Mouse (Mus musculus): ENCODE results near the gene Tmem192. TPM values are rescaled to one million over a fixed set of nuclear protein-coding genes. Genes with fewer than 3 reads are reported as not detected.

The Tmem192 gene
- total RNA-seq (2022): 10 to 100 TPM; 29.7 to 31.6 (median 30.9) TPM

DNA sequence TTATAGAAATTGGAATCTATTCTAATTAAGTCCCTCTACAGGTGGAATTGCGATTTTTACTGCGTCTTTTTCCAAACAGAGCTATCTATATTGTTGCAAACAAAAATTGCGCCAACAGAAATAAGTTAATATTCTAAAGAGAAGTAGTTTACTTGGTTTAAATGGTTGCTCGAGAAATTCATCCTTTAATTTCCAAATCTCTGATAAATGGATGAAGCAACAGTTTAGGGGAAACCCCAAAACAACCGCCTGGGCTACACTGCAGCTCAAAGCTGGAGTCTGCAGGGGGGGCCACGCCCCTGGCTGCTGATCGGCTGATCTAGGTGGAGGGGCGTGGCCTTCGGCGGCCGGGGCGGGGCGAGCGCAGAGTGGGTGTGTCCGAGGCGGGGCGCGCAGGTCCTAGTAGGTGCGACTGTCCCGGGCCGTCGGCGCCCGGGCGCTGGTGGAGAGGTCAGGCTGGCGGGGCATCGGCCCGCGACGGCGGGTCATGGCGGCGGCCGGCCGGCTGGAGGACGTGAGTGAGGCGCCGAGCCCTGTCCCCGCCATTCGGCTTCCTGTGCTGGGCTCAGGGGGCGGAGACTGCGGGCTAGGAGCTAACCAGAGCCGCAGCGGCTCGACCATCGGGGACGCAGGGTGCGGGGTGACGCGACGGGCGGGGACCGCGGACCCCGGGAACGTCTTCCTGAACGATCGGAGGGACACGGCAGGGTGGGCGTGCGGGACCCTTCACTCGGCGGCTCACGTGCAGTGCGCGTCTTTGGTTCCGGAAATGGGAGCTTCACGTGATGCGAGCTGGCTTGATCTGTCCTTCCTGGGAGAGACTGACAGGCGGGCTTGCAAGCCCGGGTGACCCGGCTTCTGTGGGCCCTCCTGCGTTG lies at the start of gene Tmem192:
Gene Tmem192 (plus strand): TSS at position 366 of the 878 bp plus-strand sequence.
- peak; percentile 91 to 93 for DNase-seq (ENCODE audit: low spot score in 2 of 2)

GRCm38 (mm10) chr8:64898710-64899109 lies 48.3 kb upstream of the Tmem192 start:
- DNase-seq (ENCODE audit: low spot score in 2 of 2): no peak

- DNase-seq (ENCODE audit: low spot score in 2 of 2): no peak
Observed at GRCm38 (mm10) chr8:64900645-64901044, 46.3 kb upstream of the Tmem192 start.

DNA sequence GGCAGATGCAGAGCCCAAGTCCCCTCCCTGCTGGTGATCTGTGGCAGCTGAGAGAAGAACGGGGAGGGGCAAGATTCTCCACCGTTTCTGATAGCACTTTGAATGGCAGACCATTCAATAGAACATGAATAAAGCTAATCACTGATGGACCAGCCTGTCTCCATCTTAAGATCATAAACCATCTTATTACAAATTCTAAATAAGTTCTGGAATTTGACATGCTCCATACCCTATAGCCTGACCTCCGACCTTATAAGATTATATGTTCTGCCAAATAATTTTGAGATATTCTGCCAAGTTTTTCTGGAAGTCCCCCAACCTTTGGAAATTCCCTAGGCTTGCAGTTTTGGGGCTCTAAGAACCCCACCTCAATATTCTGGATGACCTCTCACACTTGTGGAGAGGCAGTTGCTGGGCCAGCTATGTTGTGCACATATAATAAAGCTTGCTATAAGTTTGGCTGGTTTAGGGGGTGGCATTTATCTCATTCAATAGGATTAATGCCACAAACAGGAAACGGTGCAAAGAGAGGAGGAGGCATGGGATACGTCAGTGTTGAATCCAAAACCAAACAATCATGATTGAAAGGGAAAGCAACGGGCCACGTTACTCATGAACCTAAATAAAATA lies 45.3 kb upstream of the Tmem192 start:
- no peak for DNase-seq (ENCODE audit: low spot score in 2 of 2)

DNA sequence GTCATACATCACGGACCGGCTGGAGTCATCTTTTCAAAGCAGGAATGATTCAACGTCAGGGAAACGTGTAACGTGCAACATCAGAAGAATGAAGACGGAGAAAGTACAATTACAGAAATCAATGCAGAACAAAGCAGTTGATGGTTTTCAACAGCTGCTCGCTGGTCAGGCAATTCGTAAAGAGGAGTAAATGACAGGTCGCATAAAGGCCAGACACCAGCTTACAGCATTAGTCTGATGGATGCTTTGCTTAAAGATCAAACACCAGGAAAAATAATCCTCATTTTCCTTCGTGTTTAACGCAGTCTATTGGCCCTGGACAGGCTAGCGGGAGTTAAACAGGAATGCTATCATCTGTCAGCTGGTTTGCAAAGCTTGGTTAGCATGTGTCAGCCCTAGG lies 44.8 kb upstream of the Tmem192 start:
- no peak for DNase-seq (ENCODE audit: low spot score in 2 of 2)

- peak in 1 of 2 experiments; percentile 29 for DNase-seq (ENCODE audit: low spot score in 2 of 2)
Observed at GRCm38 (mm10) chr8:64903778-64904177, 43.2 kb upstream of the Tmem192 start.

- DNase-seq (ENCODE audit: low spot score in 2 of 2): no peak
Observed at GRCm38 (mm10) chr8:64910026-64910425, 37.0 kb upstream of the Tmem192 start.

DNA sequence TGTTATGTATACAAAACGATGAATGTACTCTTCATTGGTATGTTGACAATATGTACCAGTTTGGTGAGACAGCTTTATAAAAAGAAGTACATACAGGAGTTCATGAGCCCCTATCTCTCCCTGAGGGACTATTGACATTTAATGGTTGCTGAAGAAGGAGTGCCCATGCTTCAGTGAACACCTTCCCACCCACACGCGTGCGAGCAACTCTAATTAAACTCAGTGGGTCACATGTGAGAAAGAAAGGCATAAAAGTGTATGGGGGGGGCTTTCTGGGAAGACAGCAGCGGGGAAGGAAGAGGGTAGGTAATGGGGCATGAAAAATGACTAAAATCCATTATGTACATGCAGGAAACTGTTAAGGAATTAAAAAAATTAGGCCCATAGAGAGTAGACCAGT lies 30.2 kb upstream of the Tmem192 start:
- DNase-seq (ENCODE audit: low spot score in 2 of 2): no peak

DNA sequence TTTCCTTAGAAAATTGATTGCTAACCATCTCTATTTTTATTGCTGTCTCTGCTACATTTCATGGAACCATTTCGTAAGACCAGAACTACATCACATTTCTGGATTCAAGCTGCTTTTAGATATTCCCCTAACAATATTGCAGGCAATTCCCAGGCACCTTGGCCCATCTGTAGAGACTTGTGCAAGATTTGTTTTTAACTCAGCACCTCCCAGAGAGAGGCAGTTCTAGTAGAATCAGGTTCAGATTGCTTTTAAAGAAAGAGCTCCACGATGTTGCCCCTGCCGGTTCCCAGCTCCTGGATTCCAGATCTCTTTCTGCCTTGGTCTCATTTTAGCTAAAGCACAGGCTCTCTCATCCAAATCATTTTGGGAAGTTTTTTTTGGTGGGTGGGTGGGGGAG lies 23.7 kb upstream of the Tmem192 start:
- DNase-seq (ENCODE audit: low spot score in 2 of 2): no peak

- no peak for DNase-seq (ENCODE audit: low spot score in 2 of 2)
Observed at GRCm38 (mm10) chr8:64925762-64926161, 21.2 kb upstream of the Tmem192 start.

DNA sequence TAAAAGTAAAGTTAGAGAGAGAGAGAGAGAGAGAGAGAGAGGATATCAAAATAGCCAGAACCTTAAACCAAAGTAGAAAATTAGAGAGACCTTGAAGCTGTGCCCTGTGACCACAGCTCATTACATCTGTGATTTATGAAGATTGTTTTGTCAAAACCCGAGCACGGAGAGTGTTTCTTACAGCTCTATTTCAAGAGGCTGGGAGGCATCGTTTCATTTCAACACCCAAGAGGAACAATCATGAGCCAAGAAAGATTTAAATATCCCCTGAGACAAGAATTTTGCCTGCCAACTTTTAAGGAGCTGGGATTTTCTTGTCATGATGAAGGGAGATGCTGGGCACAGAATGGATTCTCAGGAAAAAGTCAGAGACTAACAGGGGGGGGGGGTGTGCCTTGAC lies 20.6 kb upstream of the Tmem192 start:
- peak in 1 of 2 experiments; percentile 41 for DNase-seq (ENCODE audit: low spot score in 2 of 2)

GRCm38 (mm10) chr8:64928938-64929337 lies 18.0 kb upstream of the Tmem192 start:
- no peak for DNase-seq (ENCODE audit: low spot score in 2 of 2)

DNA sequence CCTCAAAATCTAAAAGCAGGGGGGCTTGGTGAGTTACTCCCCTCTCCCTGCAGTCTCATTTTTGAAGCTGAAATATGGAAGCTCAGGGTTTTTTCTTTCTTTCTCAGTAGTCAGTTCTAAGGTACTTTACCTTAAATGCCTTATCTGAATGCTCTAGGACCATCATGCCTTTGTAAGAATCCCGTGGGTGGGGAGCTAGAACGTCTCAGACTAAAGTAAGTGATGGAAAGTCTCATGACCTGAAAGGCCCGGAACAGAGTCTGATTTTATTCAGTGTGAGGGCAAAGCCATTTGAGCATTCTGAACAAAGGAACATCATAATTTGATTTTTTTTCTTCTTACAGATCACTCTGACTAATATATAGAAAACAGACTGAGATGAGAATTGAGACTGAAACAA lies 12.0 kb upstream of the Tmem192 start:
- DNase-seq (ENCODE audit: low spot score in 2 of 2): no peak

DNA sequence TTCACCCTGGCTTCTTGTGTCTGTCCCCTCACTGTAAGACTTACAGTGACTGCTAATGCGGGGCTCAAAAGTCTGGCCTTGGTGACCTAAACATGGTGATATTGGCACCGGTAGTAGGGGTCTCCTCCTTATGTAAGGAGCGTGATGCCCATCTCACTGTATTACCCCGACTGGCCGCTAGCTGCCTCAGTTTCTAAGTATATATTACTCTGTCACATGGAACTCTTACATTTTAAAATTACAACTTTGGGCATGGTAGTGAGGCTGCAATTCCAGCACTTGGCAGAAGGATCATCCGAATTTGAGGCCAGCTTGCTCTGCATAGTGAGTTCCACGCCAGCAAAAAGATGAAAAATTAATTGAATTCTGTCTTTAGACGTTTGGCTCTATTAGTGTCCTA lies 6.0 kb upstream of the Tmem192 start:
- no peak for DNase-seq (ENCODE audit: low spot score in 2 of 2)

DNA sequence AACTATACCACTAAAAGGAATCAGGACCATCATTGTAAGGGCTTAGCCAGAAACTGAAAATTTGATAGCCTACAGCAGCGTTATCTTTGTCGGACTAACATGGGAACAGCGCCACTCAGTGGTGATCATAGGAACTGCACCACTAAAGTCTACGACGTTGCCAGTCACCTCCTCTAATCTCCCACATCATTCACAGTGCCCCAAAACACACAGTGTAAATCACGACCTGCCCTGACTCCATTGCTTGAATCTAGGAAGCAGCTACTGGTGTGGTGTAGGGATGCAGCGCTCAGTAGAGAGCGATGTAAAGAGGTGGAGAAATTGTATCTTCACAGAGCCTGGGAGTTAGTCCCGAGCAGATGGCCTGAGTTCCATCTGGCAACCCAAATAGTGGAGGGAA lies 5.5 kb upstream of the Tmem192 start:
- peak; percentile 43 to 86 for DNase-seq (ENCODE audit: low spot score in 2 of 2)

- DNase-seq (ENCODE audit: low spot score in 2 of 2): no peak
Observed at GRCm38 (mm10) chr8:64942946-64943345, 4.0 kb upstream of the Tmem192 start.

- DNase-seq (ENCODE audit: low spot score in 2 of 2): no peak
Observed at GRCm38 (mm10) chr8:64944831-64945230, 2.2 kb upstream of the Tmem192 start.

DNA sequence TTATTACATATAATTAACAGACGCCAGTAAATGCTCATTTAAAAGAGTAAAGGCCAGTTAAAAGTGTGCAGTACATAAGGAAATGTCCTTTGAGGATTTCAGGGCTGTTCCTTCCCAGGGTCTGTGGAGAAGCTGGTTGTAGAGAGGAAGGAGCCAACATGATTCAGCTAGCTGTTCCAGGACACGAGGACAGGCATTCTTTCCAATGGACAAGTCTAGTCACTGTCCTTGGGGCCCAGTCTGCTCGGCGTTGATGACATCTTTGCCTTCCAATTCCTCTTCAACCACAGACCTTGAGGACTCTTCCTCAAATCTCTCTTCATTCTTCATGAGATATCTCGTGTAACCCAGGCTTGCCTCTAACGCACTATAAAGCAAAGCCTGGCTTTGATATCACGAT lies 1.4 kb upstream of the Tmem192 start:
- no peak for DNase-seq (ENCODE audit: low spot score in 2 of 2)

DNA sequence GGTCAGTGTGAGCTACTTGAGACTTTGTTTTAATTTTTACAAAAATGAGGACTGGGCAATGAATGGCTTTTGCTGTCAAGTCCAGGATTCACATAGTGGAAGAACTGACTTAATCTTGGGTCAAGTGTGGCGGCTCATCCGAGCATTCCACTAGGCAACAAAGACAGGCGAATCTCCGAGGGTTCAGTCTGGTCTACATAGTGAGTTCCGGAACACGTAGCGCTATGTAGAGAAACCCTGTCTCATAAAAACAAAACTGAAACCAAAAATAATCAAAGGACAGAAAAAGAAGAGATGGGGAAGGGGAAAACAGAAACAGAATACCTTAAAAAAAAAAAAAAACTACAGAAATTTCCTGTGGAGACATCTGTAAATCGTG lies 555 bp upstream of the Tmem192 start:
- no peak for DNase-seq (ENCODE audit: low spot score in 2 of 2)

- no peak for DNase-seq (ENCODE audit: low spot score in 2 of 2)
Observed at GRCm38 (mm10) chr8:64947698-64948034, 681 bp downstream of the Tmem192 start.

- no peak for DNase-seq (ENCODE audit: low spot score in 2 of 2)
Observed at GRCm38 (mm10) chr8:64948371-64948770, 1.4 kb downstream of the Tmem192 start.

DNA sequence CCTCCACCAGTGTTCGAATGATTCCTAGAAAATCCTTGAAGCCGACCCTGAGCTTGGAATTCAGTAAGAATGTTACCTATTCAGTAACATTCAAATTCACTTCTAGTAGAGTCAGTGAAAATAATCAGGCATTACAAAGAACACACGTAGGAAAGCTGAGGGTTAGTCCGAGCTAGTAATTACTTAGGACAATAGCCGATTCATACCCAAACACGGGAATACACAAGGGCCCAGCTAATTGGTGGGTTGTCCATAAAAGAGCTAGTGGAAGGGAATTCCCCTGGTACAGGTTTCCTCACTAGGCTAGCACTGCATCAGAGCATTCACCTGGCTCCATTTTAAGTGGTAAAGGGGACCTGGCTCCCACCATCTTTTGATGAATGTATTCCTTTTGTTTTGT lies 5.1 kb downstream of the Tmem192 start:
- no peak for DNase-seq (ENCODE audit: low spot score in 2 of 2)

- no peak for DNase-seq (ENCODE audit: low spot score in 2 of 2)
Observed at GRCm38 (mm10) chr8:64959025-64959424, 12.0 kb downstream of the Tmem192 start.

All from left cerebral cortex, adult 8-10 months (tissue).